Mouse (Mus musculus) midbrain, postnatal 0 days (tissue): ENCODE measurements around the gene Pef1. TPM values are rescaled to one million over a fixed set of nuclear protein-coding genes. Genes with fewer than 3 reads are reported as not detected.

Experiments
- ATAC-seq: fragments of 200-750 bp; cut with Nextera tagmentation; 2 replicates; pipeline ENCODE4 v1.8.0; 2017; ENCODE audit warnings: moderate number of reproducible peaks, mild to moderate bottlenecking, moderate TSS enrichment, moderate library complexity; ENCODE audit not compliant: low FRiP score
- DNase-seq: peaks from one replicate; pipeline ENCODE4 v3.0.0-alpha.2; 2015; ENCODE audit warnings: low spot score
- H3K27ac ChIP-seq: fragments of 300-500 bp; sonication (generic); 2 replicates; pipeline ENCODE4 v1.5.1; 2014; ENCODE audit warnings: low read depth, mild to moderate bottlenecking, low read length, mixed read lengths
- H3K27me3 ChIP-seq: fragments of 300-500 bp; sonication (generic); 2 replicates; pipeline ENCODE4 v1.6.1; 2014; ENCODE audit warnings: low read length, control low read depth, mixed read lengths; ENCODE audit not compliant: insufficient read depth
- H3K36me3 ChIP-seq: fragments of 300-500 bp; sonication (generic); 2 replicates; pipeline ENCODE4 v1.6.1; 2014; ENCODE audit warnings: low read length, control low read depth, mixed read lengths; ENCODE audit not compliant: insufficient read depth
- H3K4me1 ChIP-seq: fragments of 300-500 bp; sonication (generic); 2 replicates; pipeline ENCODE4 v1.6.1; 2014; ENCODE audit warnings: mild to moderate bottlenecking, control low read depth, antibody characterized with exemption, low read length, mixed read lengths; ENCODE audit not compliant: insufficient read depth
- H3K4me2 ChIP-seq: fragments of 300-500 bp; sonication (generic); 2 replicates; pipeline ENCODE4 v1.6.1; 2014; ENCODE audit warnings: low read depth, mild to moderate bottlenecking, low read length, mixed read lengths; ENCODE audit not compliant: poor library complexity, severe bottlenecking
- H3K4me3 ChIP-seq: fragments of 300-500 bp; sonication (generic); 2 replicates; pipeline ENCODE4 v1.5.1; 2014; ENCODE audit warnings: low read depth, mild to moderate bottlenecking, low read length, moderate library complexity
- H3K9ac ChIP-seq: fragments of 300-500 bp; sonication (generic); replicated peaks from 2 replicates; pipeline ENCODE4 v1.6.1; 2014; ENCODE audit warnings: mild to moderate bottlenecking, low read length, moderate library complexity, mixed read lengths; ENCODE audit not compliant: poor library complexity, severe bottlenecking
- H3K9me3 ChIP-seq: fragments of 300-500 bp; sonication (generic); 2 replicates; pipeline ENCODE4 v1.6.1; 2016; ENCODE audit warnings: low read length, control low read depth
- CTCF ChIP-seq: IDR thresholded peaks from 2 replicates; pipeline ENCODE4 v1.5.1; 2016; ENCODE audit warnings: antibody characterized with exemption, mild to moderate bottlenecking
- WGBS: fragments of 180-500 bp; shearing (Covaris S2); extraction: QIAGEN DNeasy Blood & Tissue Kit; methylation state at CpG from one replicate; pipeline ENCODE4 v1.1.7; 2014; 5-methylcytosine and 5-hydroxymethylcytosine counted together
- polyA plus RNA-seq: library from polyadenylated mRNA; unstranded; fragments of >200 nt; fragmentation: Nextera tagmentation; extraction: Ambion mirVana; gene quantifications from 2 replicates; pipeline ENCODE4 v1.2.1, GENCODE M21; 2015
- total RNA-seq: library from RNA; depleted of rRNA; stranded (reverse); fragments of >200 nt; gene quantifications from 2 replicates; pipeline ENCODE4 v1.2.3, GENCODE M21; 2014

Gene Pef1
- total and polyA plus RNA-seq, 2 experiments from 2014 or later: 59.5 to 61.5 TPM

GRCm38 (mm10) chr4:130148405-130148804, 46.0 kb downstream of the Pef1 start:
- no peaks in the 10 kb centered on the region for H3K36me3 ChIP-seq
- no peaks in the 10 kb centered on the region for H3K4me1 ChIP-seq
- 82% methylated on average over 10 of the region's 10 CpGs for WGBS
- DNase-seq (no peak), ATAC-seq (no peak)
- H3K4me3 ChIP-seq: no peak overlapping the region
- H3K4me2 ChIP-seq: no peak overlapping the region
- H3K9ac ChIP-seq: no peak overlapping the region
- H3K27me3 ChIP-seq: 0 out of 2 replicates have a peak, but pooled peaks cover 3% of the 10 kb centered on the region
- no peak overlapping the region for H3K27ac ChIP-seq
- TF ChIP-seq CTCF: no peak
- H3K9me3 ChIP-seq: no peaks in the 10 kb centered on the region

- Histone ChIP-seq H3K36me3 (no peaks in the 10 kb centered on the region), H3K4me1 (no peaks in the 10 kb centered on the region), H3K9me3 (no peaks in the 10 kb centered on the region), H3K9ac (no peak overlapping the region), H3K4me2 (no peak overlapping the region), H3K4me3 (no peak overlapping the region), H3K27me3 (0 out of 2 replicates have a peak, but pooled peaks cover 3% of the 10 kb centered on the region), H3K27ac (no peak overlapping the region)
- DNase-seq (no peak), ATAC-seq (no peak)
- 80% methylated on average over 3 of the region's 3 CpGs for whole genome bisulfite sequencing
- TF ChIP-seq CTCF: no peak
Measured at GRCm38 (mm10) chr4:130154250-130154649, 51.9 kb downstream of the Pef1 start.

GRCm38 (mm10) chr4:130156812-130157371, 54.5 kb downstream of the Pef1 start:
- Histone ChIP-seq H3K4me3 (no peak overlapping the region), H3K9ac (no peak overlapping the region), H3K27me3 (0 out of 2 replicates have a peak, but pooled peaks cover 3% of the 10 kb centered on the region), H3K4me2 (no peak overlapping the region), H3K27ac (no peak overlapping the region), H3K36me3 (no peaks in the 10 kb centered on the region), H3K9me3 (no peaks in the 10 kb centered on the region), H3K4me1 (no peaks in the 10 kb centered on the region)
- DNase-seq (no peak), ATAC-seq (no peak)
- no peak for TF ChIP-seq CTCF
- 76% methylated on average over 12 of the region's 12 CpGs for WGBS

GRCm38 (mm10) chr4:130161349-130161748, 59.0 kb downstream of the Pef1 start:
- Histone ChIP-seq H3K4me2 (no peak overlapping the region), H3K27ac (no peak overlapping the region), H3K9me3 (no peaks in the 10 kb centered on the region), H3K27me3 (0 out of 2 replicates have a peak, but pooled peaks cover 4% of the 10 kb centered on the region), H3K4me1 (no peaks in the 10 kb centered on the region; the same call in 1 of the 2 replicates), H3K36me3 (no peaks in the 10 kb centered on the region), H3K4me3 (no peak overlapping the region), H3K9ac (no peak overlapping the region)
- ATAC-seq (no peak), DNase-seq (no peak)
- no peak for TF ChIP-seq CTCF
- WGBS: 26% methylated on average over 4 of the region's 4 CpGs

GRCm38 (mm10) chr4:130163391-130163861, 61.1 kb downstream of the Pef1 start:
- no peaks in the 10 kb centered on the region for H3K9me3 ChIP-seq
- TF ChIP-seq CTCF: no peak
- peak overlapping the region; percentile 12; the same call in 1 of the 2 replicates for H3K4me2 ChIP-seq
- no peaks in the 10 kb centered on the region for H3K36me3 ChIP-seq
- H3K27me3 ChIP-seq: peaks cover 4% of the 10 kb centered on the region; the same call in 1 of the 2 replicates
- WGBS: 18% methylated on average over 20 of the region's 20 CpGs
- ATAC-seq (no peak), DNase-seq (no peak)
- no peak overlapping the region for H3K27ac ChIP-seq
- peak overlapping the region; percentile 24; the same call in 1 of the 2 replicates for H3K9ac ChIP-seq
- H3K4me1 ChIP-seq: no peaks in the 10 kb centered on the region; the same call in 1 of the 2 replicates
- H3K4me3 ChIP-seq: no peak overlapping the region

GRCm38 (mm10) chr4:130164121-130164520, 61.8 kb downstream of the Pef1 start:
- ATAC-seq: no peak
- Histone ChIP-seq H3K27me3 (peaks cover 4% of the 10 kb centered on the region; the same call in 1 of the 2 replicates), H3K4me3 (no peak overlapping the region), H3K9ac (no peak overlapping the region), H3K9me3 (no peaks in the 10 kb centered on the region), H3K4me2 (no peak overlapping the region), H3K36me3 (no peaks in the 10 kb centered on the region), H3K27ac (no peak overlapping the region), H3K4me1 (no peaks in the 10 kb centered on the region; the same call in 1 of the 2 replicates)
- TF ChIP-seq CTCF: no peak
- DNase-seq: no peak
- 87% methylated on average over 6 of the region's 6 CpGs for WGBS
